Mouse (Mus musculus): ENCODE results near the gene Anapc2. TPM values are rescaled to one million over a fixed set of nuclear protein-coding genes. Genes with fewer than 3 reads are reported as not detected.
A peak's percentile ranks its signal among the peaks of the same experiment; 100 is the strongest.
"Not testable (repeated sequence)": the region's sequence is repeated elsewhere in the genome, so short reads cannot be mapped to it uniquely, and the experiment has no call there.

The Anapc2 gene
- polyA plus RNA-seq, 1 experiment from 2014 or later, result 141 TPM

DNA sequence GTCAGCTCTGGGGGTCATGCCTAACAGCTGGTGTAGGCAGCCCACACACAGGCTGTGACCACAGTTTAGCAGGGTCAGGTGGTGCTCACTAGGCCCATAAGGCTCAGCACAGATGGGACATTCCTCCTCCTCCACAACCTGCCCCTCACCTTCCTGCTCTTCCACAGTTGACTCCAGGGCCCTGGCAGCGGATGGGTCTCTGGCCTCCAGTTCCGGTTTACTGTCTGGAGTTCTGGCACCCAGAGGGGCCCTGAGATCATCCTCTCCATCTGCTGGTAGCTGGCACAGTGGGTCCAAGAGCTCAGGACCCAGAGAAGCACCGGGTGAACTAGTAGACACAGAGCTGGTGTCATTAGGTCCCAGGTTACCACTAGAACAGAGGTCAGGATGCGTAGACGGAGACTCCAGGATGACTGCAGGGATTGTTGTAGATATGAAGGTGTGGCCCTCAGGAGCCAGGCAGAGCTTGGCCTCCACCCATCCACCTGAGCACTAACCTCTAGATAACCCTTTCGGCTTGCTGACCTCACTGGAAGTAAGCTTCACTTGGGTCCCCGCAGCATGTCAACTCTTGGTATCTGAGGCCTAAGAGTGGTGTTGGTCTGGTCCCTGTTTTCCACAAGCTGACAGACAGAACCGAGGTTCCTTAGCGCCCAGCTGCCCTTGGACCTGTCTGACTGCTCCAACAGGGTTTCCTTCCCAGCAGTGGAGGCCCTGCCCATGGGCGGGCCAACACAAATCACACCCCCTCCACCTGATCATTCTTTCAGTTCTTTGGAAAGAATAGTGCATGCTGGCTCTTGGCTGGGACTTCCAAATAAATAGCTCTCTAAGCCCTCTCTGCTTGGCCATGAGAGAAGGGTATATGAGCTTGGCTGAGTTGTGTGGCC, 25.9 kb upstream of the Anapc2 start, which contains the start of gene AL732309.1:
Gene AL732309.1, minus strand, starts transcription at position 681 of the 890 bp plus-strand sequence.
- peaks cover 12% of the 10 kb centered on the region for H3K4me1 ChIP-seq (ENCODE audit: control insufficient read depth, insufficient read depth, low read length)
- peaks cover 15% of the 10 kb centered on the region for H3K36me3 ChIP-seq (ENCODE audit: control insufficient read depth, insufficient read depth, low read length)
- H3K27ac ChIP-seq (ENCODE audit: low read length), result no peak within 1 kb of the TSS
- H3K9me3 ChIP-seq (replicated peaks; ENCODE audit: control insufficient read depth, low read length, poor library complexity, severe bottlenecking), result no peaks in the 10 kb centered on the region
- ATAC-seq, result no peak
- no peak within 1 kb of the TSS for H3K4me2 ChIP-seq (ENCODE audit: low read length)
- H3K27me3 ChIP-seq (ENCODE audit: control insufficient read depth, insufficient read depth, low read depth, low read length), result no peaks in the 10 kb centered on the region
- H3K9ac ChIP-seq (ENCODE audit: low read depth, low read length), result no peak within 1 kb of the TSS
- H3K4me3 ChIP-seq (ENCODE audit: low read depth, low read length), result no peak within 1 kb of the TSS
- WGBS, result 92% methylated on average over 10 of the region's 10 CpGs

DNA sequence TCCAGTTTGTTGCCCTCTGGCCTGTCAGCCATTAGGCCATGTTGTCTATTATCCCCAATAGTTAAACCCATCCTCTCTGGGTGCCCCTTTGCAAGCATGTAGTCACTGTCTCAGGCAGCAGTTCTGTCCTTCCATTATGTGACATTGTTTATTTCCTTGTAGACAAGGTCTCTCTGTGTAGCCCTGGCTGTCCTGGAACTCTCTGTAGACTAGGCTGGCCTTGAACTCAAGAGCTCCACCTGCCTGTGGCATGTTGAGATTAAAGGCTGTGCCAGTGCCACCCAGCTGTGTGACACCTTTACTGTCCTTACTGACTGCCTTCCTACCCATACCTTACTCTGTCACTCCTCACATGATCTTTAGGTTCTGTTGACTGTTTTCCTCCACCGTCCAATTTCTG, 19.9 kb upstream of the Anapc2 start:
- Histone ChIP-seq H3K9ac (ENCODE audit: low read depth, low read length) (no peak overlapping the region), H3K9me3 (replicated peaks; ENCODE audit: control insufficient read depth, low read length, poor library complexity, severe bottlenecking) (no peaks in the 10 kb centered on the region), H3K4me3 (ENCODE audit: low read depth, low read length) (no peak overlapping the region), H3K4me1 (ENCODE audit: control insufficient read depth, insufficient read depth, low read length) (peaks cover 19% of the 10 kb centered on the region), H3K36me3 (ENCODE audit: control insufficient read depth, insufficient read depth, low read length) (peaks cover 13% of the 10 kb centered on the region), H3K27ac (ENCODE audit: low read length) (no peak overlapping the region), H3K4me2 (ENCODE audit: low read length) (no peak overlapping the region), H3K27me3 (ENCODE audit: control insufficient read depth, insufficient read depth, low read depth, low read length) (no peaks in the 10 kb centered on the region)
- 80% methylated on average over 1 of the region's 1 CpGs for WGBS
- no peak for ATAC-seq

DNA sequence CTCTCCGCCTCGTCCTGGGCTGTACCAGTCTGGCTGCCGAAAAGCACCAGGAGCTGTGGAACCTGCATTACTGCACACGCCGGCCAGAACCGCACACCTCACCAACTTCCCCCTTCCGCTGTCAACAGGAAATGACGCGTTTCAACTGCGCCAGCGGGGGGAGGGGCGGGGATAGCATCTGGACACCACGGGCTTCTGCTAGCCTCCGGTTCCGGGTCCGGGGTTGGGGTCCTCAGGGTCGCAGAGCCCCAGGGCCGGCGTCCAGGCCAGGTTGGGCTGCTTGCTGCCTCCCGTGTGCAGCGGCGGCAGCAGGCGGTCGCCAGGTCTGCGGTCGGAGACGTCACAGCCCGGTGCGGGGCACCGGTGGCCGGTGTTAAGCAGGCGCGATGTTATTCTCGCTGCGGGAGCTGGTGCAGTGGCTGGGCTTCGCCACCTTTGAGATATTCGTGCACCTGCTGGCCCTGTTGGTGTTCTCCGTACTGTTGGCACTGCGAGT, 16.9 kb upstream of the Anapc2 start, which contains the start of gene Tmem203:
Gene Tmem203, plus strand, starts transcription at position 156 of the 496 bp plus-strand sequence.
- H3K36me3 ChIP-seq (ENCODE audit: control insufficient read depth, insufficient read depth, low read length), result 0 out of 2 replicates have a peak, but pooled peaks cover 4% of the 10 kb centered on the region
- no peaks in the 10 kb centered on the region for H3K27me3 ChIP-seq (ENCODE audit: control insufficient read depth, insufficient read depth, low read depth, low read length)
- under 1% methylated on average over 39 of the region's 39 CpGs for WGBS

DNA sequence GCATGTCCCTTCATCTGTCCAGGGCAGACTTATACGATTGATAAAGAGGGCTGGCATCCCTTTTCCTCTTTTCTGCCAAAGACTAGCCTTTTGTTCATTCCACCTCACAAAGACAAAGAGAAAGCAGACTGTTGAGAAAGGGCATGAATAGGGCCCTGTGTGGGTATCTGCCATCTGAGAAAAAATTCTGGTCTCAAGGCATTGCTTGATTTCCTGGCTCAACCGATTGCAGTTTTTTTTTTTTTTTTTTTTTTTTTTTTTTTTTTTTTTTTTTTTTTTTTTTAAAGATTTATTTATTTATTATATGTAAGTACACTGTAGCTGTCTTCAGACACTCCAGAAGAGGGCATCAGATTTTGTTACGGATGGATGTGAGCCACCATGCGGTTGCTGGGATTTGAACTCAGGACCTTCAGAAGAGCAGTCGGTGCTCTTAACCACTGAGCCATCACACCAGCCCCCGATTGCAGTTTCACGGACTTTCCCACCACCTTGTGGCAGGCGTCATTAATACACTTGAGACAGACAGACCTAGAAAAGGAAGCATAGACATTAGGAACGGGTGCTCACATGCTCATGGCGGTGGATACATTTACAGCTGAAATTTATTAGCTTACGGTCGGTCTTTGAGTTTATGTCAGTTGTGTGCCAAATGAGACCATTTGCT, 15.7 kb upstream of the Anapc2 start:
- 54% methylated on average over 10 of the region's 12 CpGs for WGBS
- ATAC-seq, result not testable (repeated sequence)

More for the DNA sequence above, 16.9 kb upstream of the Anapc2 start, which contains the start of gene Tmem203:
- H3K9me3 ChIP-seq (replicated peaks; ENCODE audit: control insufficient read depth, low read length, poor library complexity, severe bottlenecking), result no peaks in the 10 kb centered on the region
- peak within 1 kb of the TSS; percentile 99 for H3K4me2 ChIP-seq (ENCODE audit: low read length)
- peaks cover 23% of the 10 kb centered on the region for H3K4me1 ChIP-seq (ENCODE audit: control insufficient read depth, insufficient read depth, low read length)
- H3K4me3 ChIP-seq (ENCODE audit: low read depth, low read length), result peak within 1 kb of the TSS; percentile 97
- H3K9ac ChIP-seq (ENCODE audit: low read depth, low read length), result peak within 1 kb of the TSS; percentile 89
- peak within 1 kb of the TSS; percentile 83 for H3K27ac ChIP-seq (ENCODE audit: low read length)
- ATAC-seq, result peak; percentile 91

DNA sequence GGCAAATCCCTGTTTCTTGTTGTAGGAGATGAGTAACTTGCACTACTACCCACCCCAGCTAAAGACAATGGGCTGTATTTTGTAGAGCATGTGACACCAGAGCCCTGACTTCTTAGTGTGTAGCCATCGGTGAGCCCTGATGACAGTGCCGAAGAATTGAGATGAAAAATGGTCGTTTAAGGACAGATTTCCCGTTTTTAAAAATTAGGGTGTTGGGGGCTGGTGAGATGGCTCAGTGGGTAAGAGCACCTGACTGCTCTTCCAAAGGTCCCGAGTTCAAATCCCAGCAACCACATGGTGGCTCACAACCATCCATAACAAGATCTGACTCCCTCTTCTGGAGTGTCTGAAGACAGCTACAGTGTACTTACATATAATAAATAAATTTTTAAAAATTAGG, 15.0 kb upstream of the Anapc2 start:
- H3K4me2 ChIP-seq (ENCODE audit: low read length); H3K27me3 ChIP-seq (ENCODE audit: control insufficient read depth, insufficient read depth, low read depth, low read length); H3K4me3 ChIP-seq (ENCODE audit: low read depth, low read length); ATAC-seq; H3K27ac ChIP-seq (ENCODE audit: low read length); H3K9me3 ChIP-seq (replicated peaks; ENCODE audit: control insufficient read depth, low read length, poor library complexity, severe bottlenecking); H3K36me3 ChIP-seq (ENCODE audit: control insufficient read depth, insufficient read depth, low read length); H3K9ac ChIP-seq (ENCODE audit: low read depth, low read length): not testable (repeated sequence)
- WGBS, result 90% methylated on average over 5 of the region's 5 CpGs
- H3K4me1 ChIP-seq (ENCODE audit: control insufficient read depth, insufficient read depth, low read length), result peaks cover 27% of the 10 kb centered on the region

More for the DNA sequence above, 15.7 kb upstream of the Anapc2 start:
- not testable (repeated sequence) for H3K27ac ChIP-seq (ENCODE audit: low read length); H3K9ac ChIP-seq (ENCODE audit: low read depth, low read length); H3K27me3 ChIP-seq (ENCODE audit: control insufficient read depth, insufficient read depth, low read depth, low read length); H3K36me3 ChIP-seq (ENCODE audit: control insufficient read depth, insufficient read depth, low read length); H3K9me3 ChIP-seq (replicated peaks; ENCODE audit: control insufficient read depth, low read length, poor library complexity, severe bottlenecking)
- peak overlapping the region; percentile 97 for H3K4me3 ChIP-seq (ENCODE audit: low read depth, low read length)
- H3K4me2 ChIP-seq (ENCODE audit: low read length), result peak overlapping the region; percentile 99
- peaks cover 23% of the 10 kb centered on the region for H3K4me1 ChIP-seq (ENCODE audit: control insufficient read depth, insufficient read depth, low read length)

DNA sequence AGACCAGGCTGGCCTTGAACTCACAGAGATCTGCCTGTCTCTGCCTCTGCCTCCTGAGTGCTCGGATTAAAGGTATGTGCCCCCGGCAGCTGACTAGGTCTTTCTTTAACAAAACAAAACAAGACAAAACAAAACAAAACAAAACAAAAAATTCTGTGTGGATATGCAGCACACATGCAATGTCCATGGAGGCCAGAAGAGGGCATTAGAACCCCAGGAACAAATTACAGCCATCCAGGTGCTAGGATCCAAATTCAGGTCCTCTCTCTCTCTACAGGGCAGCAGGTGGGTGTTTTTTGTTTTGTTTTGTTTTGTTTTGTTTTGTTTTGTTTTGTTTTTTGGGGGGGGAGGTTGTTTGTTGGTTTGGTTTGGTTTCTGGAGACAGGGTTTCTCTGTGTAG, 13.4 kb upstream of the Anapc2 start:
- Histone ChIP-seq H3K4me2 (ENCODE audit: low read length) (no peak overlapping the region), H3K27me3 (ENCODE audit: control insufficient read depth, insufficient read depth, low read depth, low read length) (peaks cover under 1% of the 10 kb centered on the region), H3K27ac (ENCODE audit: low read length) (no peak overlapping the region), H3K4me3 (ENCODE audit: low read depth, low read length) (no peak overlapping the region), H3K4me1 (ENCODE audit: control insufficient read depth, insufficient read depth, low read length) (peaks cover 36% of the 10 kb centered on the region), H3K9me3 (replicated peaks; ENCODE audit: control insufficient read depth, low read length, poor library complexity, severe bottlenecking) (no peaks in the 10 kb centered on the region), H3K36me3 (ENCODE audit: control insufficient read depth, insufficient read depth, low read length) (no peaks in the 10 kb centered on the region), H3K9ac (ENCODE audit: low read depth, low read length) (no peak overlapping the region)
- WGBS, result 44% methylated on average over 2 of the region's 2 CpGs
- ATAC-seq, result no peak

DNA sequence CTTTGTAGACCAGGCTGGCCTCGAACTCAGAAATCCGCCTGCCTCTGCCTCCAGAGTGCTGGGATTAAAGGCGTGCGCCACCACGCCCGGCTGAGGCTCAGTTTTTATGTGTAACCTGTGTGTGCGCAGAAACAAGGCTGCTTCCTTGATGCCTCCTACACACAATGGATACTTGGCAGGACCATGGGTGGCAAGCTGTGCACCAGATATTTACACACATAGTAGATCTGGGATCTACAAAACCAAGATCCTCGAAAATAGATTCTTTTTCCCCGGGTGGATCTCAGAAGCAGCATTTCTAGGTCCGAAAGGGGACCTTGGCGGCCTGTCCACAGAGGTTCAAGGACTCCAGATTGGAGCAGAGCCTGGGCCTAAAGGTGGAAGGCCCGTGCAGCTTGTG, 10.4 kb upstream of the Anapc2 start:
- Histone ChIP-seq H3K36me3 (ENCODE audit: control insufficient read depth, insufficient read depth, low read length) (no peaks in the 10 kb centered on the region), H3K27me3 (ENCODE audit: control insufficient read depth, insufficient read depth, low read depth, low read length) (peaks cover 6% of the 10 kb centered on the region), H3K9me3 (replicated peaks; ENCODE audit: control insufficient read depth, low read length, poor library complexity, severe bottlenecking) (no peaks in the 10 kb centered on the region), H3K4me1 (ENCODE audit: control insufficient read depth, insufficient read depth, low read length) (peaks cover 51% of the 10 kb centered on the region), H3K4me3 (ENCODE audit: low read depth, low read length) (peak overlapping the region; percentile 85), H3K4me2 (ENCODE audit: low read length) (peak overlapping the region; percentile 64), H3K9ac (ENCODE audit: low read depth, low read length) (peak overlapping the region; percentile 71), H3K27ac (ENCODE audit: low read length) (peak overlapping the region; percentile 69)
- ATAC-seq, result peak; percentile 4
- 43% methylated on average over 11 of the region's 12 CpGs for WGBS

DNA sequence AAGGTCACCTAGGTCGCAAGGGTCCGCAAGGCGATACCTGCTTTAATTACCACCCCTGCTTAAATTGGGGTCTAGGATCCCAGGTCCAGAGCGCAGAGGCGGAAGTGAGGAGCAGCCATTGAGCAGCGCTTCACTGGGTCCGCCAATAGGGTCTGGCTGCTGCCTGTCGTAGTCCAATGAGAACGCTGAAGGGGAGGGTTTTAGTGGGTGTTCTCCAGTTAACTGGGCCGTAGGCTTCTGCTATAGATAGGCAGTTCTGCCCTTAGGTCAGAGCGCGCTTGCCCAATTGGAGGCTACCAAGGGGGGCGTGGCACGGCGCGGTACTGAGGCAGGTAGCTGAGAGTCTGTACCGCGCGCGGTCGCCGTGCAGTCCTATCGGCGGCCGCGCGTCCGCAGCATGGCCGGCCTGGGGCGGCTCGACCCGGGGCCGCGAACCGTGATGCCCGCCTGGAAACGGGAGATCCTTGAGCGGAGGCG, 9.9 kb upstream of the Anapc2 start, which contains the start of gene Tprn:
Gene Tprn, plus strand, starts transcription at position 328 of the 477 bp plus-strand sequence.
- peak; percentile 99 for ATAC-seq
- Histone ChIP-seq H3K36me3 (ENCODE audit: control insufficient read depth, insufficient read depth, low read length) (no peaks in the 10 kb centered on the region), H3K9ac (ENCODE audit: low read depth, low read length) (peak within 1 kb of the TSS; percentile 81), H3K4me3 (ENCODE audit: low read depth, low read length) (peak within 1 kb of the TSS; percentile 85), H3K9me3 (replicated peaks; ENCODE audit: control insufficient read depth, low read length, poor library complexity, severe bottlenecking) (no peaks in the 10 kb centered on the region), H3K27me3 (ENCODE audit: control insufficient read depth, insufficient read depth, low read depth, low read length) (peaks cover 6% of the 10 kb centered on the region), H3K4me2 (ENCODE audit: low read length) (peak within 1 kb of the TSS; percentile 100), H3K27ac (ENCODE audit: low read length) (peak within 1 kb of the TSS; percentile 78), H3K4me1 (ENCODE audit: control insufficient read depth, insufficient read depth, low read length) (peaks cover 52% of the 10 kb centered on the region)
- under 1% methylated on average over 39 of the region's 39 CpGs for WGBS

Measured in midbrain, embryonic 16.5 days (tissue).